Mouse (Mus musculus): ENCODE results near the gene Itpr1.
A peak's percentile ranks its signal among the peaks of the same experiment; 100 is the strongest.

Gene Itpr1

GRCm38 (mm10) chr6:108214294-108214925 lies 1.5 kb downstream of the Itpr1 start:
- ATAC-seq (ENCODE audit: low TSS enrichment): no peak

DNA sequence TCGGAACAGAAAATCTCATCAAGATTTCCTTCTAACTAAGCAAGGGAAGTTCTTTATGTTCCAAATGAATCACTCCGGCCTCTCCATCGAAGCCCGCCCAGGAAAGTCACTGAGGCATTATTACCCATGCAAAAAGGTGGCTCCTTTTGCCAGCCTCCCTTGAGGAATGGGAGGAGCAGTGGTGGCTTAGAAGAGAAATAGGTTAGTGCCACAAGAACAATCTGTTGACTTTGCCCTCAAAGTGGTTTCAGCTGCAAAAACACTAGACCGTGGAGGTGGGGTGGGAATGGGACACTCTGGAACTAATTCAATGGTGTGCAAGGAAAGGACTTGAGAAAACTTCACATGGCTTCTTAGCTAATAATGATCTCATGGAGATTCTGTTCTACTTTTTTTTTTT lies 3.2 kb downstream of the Itpr1 start:
- ATAC-seq (ENCODE audit: low TSS enrichment): no peak

DNA sequence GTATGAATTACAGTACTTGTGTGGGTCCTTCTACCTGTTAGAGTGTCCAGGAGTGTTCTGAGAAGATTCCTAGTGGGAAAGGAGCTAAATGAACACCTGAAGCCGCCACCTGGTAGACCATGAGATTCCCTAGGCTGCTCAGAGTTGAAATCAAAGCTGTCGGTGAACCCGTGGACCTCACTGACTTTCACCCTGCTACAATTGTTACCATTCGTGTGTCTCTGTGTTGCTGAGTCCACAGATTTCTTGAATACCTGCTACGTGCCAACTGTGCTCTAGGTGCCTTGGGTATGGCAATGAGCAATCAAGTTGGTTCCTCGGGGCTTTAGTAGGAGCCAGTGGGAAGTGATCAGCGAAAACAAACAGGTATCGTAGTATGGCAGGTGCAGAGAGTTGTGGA lies 3.9 kb downstream of the Itpr1 start:
- ATAC-seq (ENCODE audit: low TSS enrichment): no peak

- no peak for ATAC-seq (ENCODE audit: low TSS enrichment)
These were observed 5.1 kb downstream of the Itpr1 start for GRCm38 (mm10) chr6:108217987-108218386.

DNA sequence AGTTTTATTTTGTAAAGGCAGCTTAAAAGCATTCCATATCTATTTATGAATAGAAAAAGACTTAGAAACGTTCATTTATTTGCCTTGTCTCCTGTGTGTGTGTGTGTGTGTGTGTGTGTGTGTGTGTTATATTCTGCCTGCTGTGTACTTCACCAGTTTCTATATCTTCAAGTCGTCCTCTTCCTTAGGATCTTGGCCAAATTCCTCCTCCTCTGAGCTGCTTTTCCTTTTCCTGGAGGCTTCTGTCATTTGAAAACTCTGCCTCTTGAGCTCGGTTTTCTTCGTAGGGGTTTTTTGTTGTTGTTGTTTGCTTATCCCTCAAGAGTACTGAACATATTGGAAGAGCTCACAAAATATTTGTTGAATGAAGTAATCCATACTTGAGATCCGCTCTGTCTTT lies 9.5 kb downstream of the Itpr1 start:
- ATAC-seq (ENCODE audit: low TSS enrichment): peak; percentile 53; the same call in 1 of the 2 replicates

DNA sequence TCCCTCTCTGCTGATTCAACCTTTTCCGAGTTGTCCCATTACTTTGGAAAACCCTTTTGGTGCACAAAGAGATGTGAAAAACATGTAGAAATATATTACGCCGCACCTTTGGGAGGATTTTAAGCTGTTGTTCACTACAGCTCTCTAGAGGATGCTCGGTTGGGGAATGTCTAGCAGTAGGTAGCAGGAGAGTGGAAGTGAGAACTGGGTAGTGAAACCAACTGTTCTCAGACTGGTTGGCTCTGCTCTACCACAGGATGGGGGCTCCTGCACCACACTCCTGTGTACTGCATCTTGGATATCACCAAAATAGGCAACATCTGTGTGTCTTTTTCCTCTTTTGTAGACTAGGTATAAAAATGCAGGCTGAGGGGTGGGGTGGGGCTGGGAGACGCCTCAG lies 10.0 kb downstream of the Itpr1 start:
- ATAC-seq (ENCODE audit: low TSS enrichment): peak; percentile 18; the same call in 1 of the 2 replicates

DNA sequence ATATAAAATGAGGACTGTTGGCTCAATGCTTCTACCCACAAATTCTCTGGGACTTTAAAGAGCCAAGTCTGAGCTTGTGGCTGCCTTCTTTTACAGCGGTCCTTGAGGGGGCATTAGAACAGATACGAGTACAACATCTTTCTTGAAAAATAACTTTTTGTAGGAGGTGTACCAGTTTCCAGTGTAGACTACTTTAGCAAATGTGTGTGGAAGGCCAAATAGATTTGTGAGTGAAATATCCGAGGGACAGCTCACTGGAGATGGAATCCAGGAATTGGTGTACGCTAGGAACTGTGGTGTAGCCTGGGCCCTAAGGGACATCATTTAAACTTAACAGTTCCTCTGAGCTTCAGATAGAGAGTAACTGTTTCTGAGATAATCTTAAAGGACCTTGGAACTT lies 11.5 kb downstream of the Itpr1 start:
- ATAC-seq (ENCODE audit: low TSS enrichment): no peak

GRCm38 (mm10) chr6:108225027-108225426 lies 12.1 kb downstream of the Itpr1 start:
- ATAC-seq (ENCODE audit: low TSS enrichment): no peak

GRCm38 (mm10) chr6:108226230-108226629 lies 13.3 kb downstream of the Itpr1 start:
- no peak for ATAC-seq (ENCODE audit: low TSS enrichment)

DNA sequence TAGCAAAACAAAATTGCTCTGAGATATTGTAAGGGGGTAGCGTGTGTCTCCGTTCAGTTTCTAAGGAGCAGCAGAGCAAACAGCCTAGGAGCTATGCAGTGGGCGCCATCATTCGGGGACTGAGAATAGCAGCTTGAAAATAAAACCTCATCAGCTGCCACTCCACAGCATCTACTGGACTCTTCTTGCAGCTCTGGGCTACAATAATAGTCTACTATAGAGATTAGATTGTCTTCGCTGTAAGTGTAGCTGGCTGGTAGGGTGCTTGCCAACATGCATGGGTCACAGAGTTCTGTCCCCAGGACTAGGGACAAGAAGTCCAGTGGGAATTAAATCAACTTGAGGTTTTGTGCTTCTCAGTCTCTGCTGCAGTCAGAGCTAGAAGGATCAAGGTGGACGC lies 14.6 kb downstream of the Itpr1 start:
- ATAC-seq (ENCODE audit: low TSS enrichment): peak; percentile 16; the same call in 1 of the 2 replicates

- no peak for ATAC-seq (ENCODE audit: low TSS enrichment)
These were observed 15.2 kb downstream of the Itpr1 start for GRCm38 (mm10) chr6:108228048-108228447.

DNA sequence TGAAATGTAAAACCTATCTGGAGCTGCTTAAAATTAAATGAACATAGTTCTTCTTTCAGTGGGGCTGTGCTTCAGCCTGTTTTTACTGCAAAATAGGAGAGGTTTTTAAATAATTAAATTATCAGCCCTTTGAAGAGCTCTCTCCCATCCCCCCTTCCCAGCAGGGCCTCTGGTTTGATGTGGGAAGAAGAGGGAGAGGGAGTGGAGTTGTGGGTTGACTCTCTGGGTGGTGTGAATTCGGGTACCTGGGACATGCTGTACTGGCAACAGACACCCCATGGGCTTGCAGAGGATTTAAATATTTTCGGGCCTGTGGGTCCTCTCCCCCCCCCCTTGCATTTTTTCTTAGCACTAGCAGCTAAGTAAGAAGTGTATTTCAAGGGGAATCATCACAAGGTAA lies 15.7 kb downstream of the Itpr1 start:
- peak; percentile 7; the same call in 1 of the 2 replicates for ATAC-seq (ENCODE audit: low TSS enrichment)

- ATAC-seq (ENCODE audit: low TSS enrichment): no peak
These were observed 17.7 kb downstream of the Itpr1 start for GRCm38 (mm10) chr6:108230608-108231007.

- 0 out of 2 replicates have a peak, but pooled peaks have one; percentile 10 for ATAC-seq (ENCODE audit: low TSS enrichment)
These were observed 19.2 kb downstream of the Itpr1 start for GRCm38 (mm10) chr6:108231892-108232710.

GRCm38 (mm10) chr6:108233070-108233469 lies 20.2 kb downstream of the Itpr1 start:
- ATAC-seq (ENCODE audit: low TSS enrichment): no peak

- no peak for ATAC-seq (ENCODE audit: low TSS enrichment)
These were observed 21.6 kb downstream of the Itpr1 start for GRCm38 (mm10) chr6:108234536-108234935.

DNA sequence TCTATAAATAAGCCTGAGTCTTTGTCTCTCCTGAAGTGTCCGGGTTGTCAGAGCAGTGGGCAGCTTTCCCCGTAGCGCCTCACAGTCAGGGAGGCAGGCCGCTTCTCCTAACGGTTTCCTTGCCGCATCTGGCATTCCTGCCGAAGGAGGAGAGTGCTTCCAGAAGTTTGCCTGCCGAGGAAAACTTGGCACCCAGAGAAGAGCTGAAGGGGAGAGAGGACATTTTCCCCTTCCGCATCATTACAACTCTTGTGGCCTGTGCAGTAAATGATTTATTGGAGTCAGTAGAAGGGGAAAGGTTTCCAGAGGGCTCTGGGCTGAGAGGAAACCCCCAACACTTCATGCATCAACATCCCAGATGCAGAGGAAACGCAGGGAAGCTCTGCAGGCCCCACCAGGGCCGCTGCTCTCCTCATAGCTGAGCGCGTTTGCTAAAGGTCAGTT lies 22.8 kb downstream of the Itpr1 start:
- no peak for ATAC-seq (ENCODE audit: low TSS enrichment)

GRCm38 (mm10) chr6:108236411-108236921 lies 23.6 kb downstream of the Itpr1 start:
- ATAC-seq (ENCODE audit: low TSS enrichment): no peak

GRCm38 (mm10) chr6:108236996-108237395 lies 24.1 kb downstream of the Itpr1 start:
- no peak for ATAC-seq (ENCODE audit: low TSS enrichment)

DNA sequence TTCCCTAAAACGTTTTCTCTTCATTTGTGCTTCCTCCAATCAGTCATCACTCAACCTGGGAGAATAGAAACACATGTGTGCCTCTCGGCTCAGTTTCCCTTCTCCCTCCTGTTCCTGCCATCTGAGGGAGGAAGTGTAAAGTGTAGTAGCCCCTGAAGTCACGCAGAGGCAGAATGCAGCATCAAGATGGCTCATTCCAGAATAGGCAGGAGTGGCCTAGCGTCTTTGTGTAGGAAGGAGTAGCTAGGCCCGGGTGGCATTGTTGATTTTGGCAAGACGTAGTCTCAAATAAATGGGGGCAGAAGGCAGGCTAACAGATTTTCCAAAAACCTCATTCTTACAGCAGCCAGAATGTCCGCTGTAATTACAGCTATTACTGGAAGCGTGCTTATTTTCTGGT lies 24.7 kb downstream of the Itpr1 start:
- ATAC-seq (ENCODE audit: low TSS enrichment): peak; percentile 51

GRCm38 (mm10) chr6:108238011-108238410 lies 25.1 kb downstream of the Itpr1 start:
- no peak for ATAC-seq (ENCODE audit: low TSS enrichment)

- ATAC-seq (ENCODE audit: low TSS enrichment): no peak
These were observed 26.2 kb downstream of the Itpr1 start for GRCm38 (mm10) chr6:108239056-108239455.

DNA sequence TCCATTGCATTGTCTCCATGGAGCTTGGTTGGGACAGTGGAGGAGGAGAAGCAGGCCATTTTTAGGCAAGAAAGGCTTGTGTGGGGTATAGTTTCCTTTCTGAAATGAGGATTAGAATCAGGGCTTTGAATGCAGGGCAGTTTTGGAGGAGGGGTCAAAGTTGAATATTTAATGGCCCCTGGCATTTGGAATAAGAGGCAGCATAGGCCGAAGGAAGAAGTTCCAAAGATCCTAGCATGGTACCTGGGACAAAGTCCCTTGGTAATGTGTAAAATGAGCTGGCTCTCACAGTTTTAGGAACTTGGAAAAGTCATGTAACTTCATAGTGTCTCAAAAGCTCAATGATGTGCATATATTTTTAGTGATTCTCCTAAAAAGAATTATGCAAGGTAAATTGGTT lies 27.1 kb downstream of the Itpr1 start:
- ATAC-seq (ENCODE audit: low TSS enrichment): no peak
